Mouse (Mus musculus): ENCODE results near the gene Slc9a9. TPM values are rescaled to one million over a fixed set of nuclear protein-coding genes. Genes with fewer than 3 reads are reported as not detected.
A peak's percentile ranks its signal among the peaks of the same experiment; 100 is the strongest.

Slc9a9 gene
- polyA plus RNA-seq, 1 experiment from 2014 or later = 3.2 TPM

- Histone ChIP-seq H3K36me3 (ENCODE audit: control insufficient read depth, insufficient read depth) (no peaks in the 10 kb centered on the region), H3K4me1 (ENCODE audit: control insufficient read depth, low read depth, low read length) (no peaks in the 10 kb centered on the region), H3K4me3 (ENCODE audit: low read depth, low read length) (no peak overlapping the region), H3K27me3 (ENCODE audit: control insufficient read depth, insufficient read depth, low read depth, low read length) (no peaks in the 10 kb centered on the region), H3K9ac (ENCODE audit: low read depth, low read length) (no peak overlapping the region), H3K27ac (ENCODE audit: low read length) (no peak overlapping the region), H3K4me2 (ENCODE audit: low read depth, low read length) (no peak overlapping the region), H3K9me3 (replicated peaks; ENCODE audit: control insufficient read depth, low read length) (no peaks in the 10 kb centered on the region)
- no peak for ATAC-seq (ENCODE audit: low read depth)
- WGBS (ENCODE audit: insufficient replicate concordance) = 72% methylated on average over 13 of the region's 13 CpGs
Observed at GRCm38 (mm10) chr9:95168487-95169008, 498.8 kb downstream of the Slc9a9 start.

DNA sequence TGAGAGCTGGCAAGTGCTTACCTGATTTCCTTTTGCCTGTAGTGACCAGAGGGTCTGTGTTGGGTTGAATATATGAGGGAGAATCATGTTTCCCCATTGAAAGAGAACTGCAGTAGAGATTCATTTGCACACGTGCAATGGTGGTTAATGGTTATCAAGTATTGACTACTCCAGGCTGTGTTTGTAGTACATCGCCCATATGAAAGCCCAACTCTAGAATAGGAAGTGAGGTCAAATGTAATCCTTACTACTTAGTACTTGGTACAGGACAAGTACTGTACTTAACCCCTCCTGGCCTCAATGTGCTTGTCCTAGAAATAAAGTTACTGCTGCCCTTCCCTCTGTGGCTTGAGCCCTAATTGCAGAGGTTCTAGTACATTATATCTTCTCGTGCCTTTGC lies 508.5 kb downstream of the Slc9a9 start:
- WGBS (ENCODE audit: insufficient replicate concordance) = 59% methylated on average over 3 of the region's 3 CpGs
- Histone ChIP-seq H3K4me3 (ENCODE audit: low read depth, low read length) (no peak overlapping the region), H3K9me3 (replicated peaks; ENCODE audit: control insufficient read depth, low read length) (no peaks in the 10 kb centered on the region), H3K9ac (ENCODE audit: low read depth, low read length) (no peak overlapping the region), H3K36me3 (ENCODE audit: control insufficient read depth, insufficient read depth) (no peaks in the 10 kb centered on the region), H3K4me1 (ENCODE audit: control insufficient read depth, low read depth, low read length) (peaks cover 3% of the 10 kb centered on the region; the same call in 1 of the 2 replicates), H3K4me2 (ENCODE audit: low read depth, low read length) (no peak overlapping the region), H3K27me3 (ENCODE audit: control insufficient read depth, insufficient read depth, low read depth, low read length) (no peaks in the 10 kb centered on the region), H3K27ac (ENCODE audit: low read length) (no peak overlapping the region)
- peak; percentile 70 for ATAC-seq (ENCODE audit: low read depth)

- WGBS (ENCODE audit: insufficient replicate concordance) = 41% methylated on average over 2 of the region's 2 CpGs
Observed at GRCm38 (mm10) chr9:95180005-95180404, 510.3 kb downstream of the Slc9a9 start.

DNA sequence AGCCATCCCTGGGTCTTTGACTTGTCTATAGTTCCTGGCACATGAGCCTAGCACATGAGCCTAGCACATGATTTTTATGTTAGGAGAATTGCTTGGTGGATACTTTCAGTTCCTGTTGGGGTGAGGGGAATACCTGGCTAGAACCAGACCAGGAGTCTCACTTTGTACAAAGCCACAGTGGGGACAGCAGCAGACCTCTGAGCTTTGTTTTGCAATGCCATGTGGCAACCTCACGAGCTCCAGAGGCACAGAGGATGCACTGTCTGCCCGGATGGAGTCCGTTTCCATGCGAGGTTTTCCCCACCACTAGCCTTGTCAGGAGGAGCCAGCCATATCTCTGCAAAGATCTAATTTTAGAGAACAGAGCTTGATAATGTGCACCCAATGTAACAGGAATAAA lies 510.9 kb downstream of the Slc9a9 start:
- H3K9me3 ChIP-seq (replicated peaks; ENCODE audit: control insufficient read depth, low read length) = no peaks in the 10 kb centered on the region
- H3K27ac ChIP-seq (ENCODE audit: low read length) = no peak overlapping the region
- H3K4me1 ChIP-seq (ENCODE audit: control insufficient read depth, low read depth, low read length) = peaks cover 3% of the 10 kb centered on the region; the same call in 1 of the 2 replicates
- 53% methylated on average over 4 of the region's 4 CpGs for WGBS (ENCODE audit: insufficient replicate concordance)
- H3K4me3 ChIP-seq (ENCODE audit: low read depth, low read length) = no peak overlapping the region
- H3K9ac ChIP-seq (ENCODE audit: low read depth, low read length) = no peak overlapping the region
- no peak overlapping the region for H3K4me2 ChIP-seq (ENCODE audit: low read depth, low read length)
- no peaks in the 10 kb centered on the region for H3K27me3 ChIP-seq (ENCODE audit: control insufficient read depth, insufficient read depth, low read depth, low read length)
- no peaks in the 10 kb centered on the region for H3K36me3 ChIP-seq (ENCODE audit: control insufficient read depth, insufficient read depth)
- ATAC-seq (ENCODE audit: low read depth) = peak; percentile 62

More at GRCm38 (mm10) chr9:95180005-95180404, 510.3 kb downstream of the Slc9a9 start:
- no peak for ATAC-seq (ENCODE audit: low read depth)
- H3K9ac ChIP-seq (ENCODE audit: low read depth, low read length) = no peak overlapping the region
- no peaks in the 10 kb centered on the region for H3K9me3 ChIP-seq (replicated peaks; ENCODE audit: control insufficient read depth, low read length)
- H3K27ac ChIP-seq (ENCODE audit: low read length) = no peak overlapping the region
- no peak overlapping the region for H3K4me3 ChIP-seq (ENCODE audit: low read depth, low read length)
- H3K4me2 ChIP-seq (ENCODE audit: low read depth, low read length) = no peak overlapping the region
- peaks cover 3% of the 10 kb centered on the region; the same call in 1 of the 2 replicates for H3K4me1 ChIP-seq (ENCODE audit: control insufficient read depth, low read depth, low read length)
- H3K27me3 ChIP-seq (ENCODE audit: control insufficient read depth, insufficient read depth, low read depth, low read length) = no peaks in the 10 kb centered on the region
- H3K36me3 ChIP-seq (ENCODE audit: control insufficient read depth, insufficient read depth) = no peaks in the 10 kb centered on the region

DNA sequence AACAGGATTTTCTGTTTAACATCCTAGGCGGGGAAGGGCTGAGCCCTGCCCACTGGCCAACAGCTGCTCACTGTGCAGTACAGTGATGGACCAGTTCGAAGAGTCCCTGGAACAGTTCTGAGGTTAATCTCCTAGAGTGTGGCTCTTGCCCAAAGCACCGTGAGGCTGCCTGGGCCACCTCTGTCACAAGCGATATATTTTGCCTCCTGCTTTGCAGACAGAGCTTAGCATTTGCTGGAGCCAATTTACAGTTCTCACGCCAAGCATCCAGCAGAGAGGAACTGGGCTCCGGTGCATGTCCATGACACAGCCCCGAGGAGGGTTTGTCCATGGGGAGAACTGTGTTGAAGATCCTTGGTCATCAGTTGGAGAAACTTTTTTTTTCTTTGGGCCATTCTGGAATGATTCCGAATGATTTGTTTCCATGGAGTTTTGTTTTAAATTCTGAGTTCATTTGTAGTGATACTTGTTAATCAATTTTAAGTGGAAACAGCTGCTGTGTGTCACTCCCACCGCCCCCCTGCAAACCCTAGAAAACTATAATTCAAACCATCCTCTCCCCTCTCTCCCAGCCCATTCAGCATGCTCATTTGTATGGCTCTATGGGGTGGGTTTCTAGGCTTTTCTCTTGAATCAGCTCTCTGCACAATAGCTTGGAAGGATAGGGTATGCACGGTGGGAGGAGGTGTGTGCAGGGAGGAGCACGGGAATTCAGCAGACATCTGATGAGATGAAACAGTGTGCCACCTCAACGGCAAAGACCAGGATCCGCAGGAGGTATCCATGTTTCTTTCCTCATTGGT lies 511.7 kb downstream of the Slc9a9 start:
- Histone ChIP-seq H3K27ac (ENCODE audit: low read length) (no peak overlapping the region), H3K4me1 (ENCODE audit: control insufficient read depth, low read depth, low read length) (peaks cover 3% of the 10 kb centered on the region; the same call in 1 of the 2 replicates), H3K9ac (ENCODE audit: low read depth, low read length) (no peak overlapping the region), H3K36me3 (ENCODE audit: control insufficient read depth, insufficient read depth) (no peaks in the 10 kb centered on the region), H3K27me3 (ENCODE audit: control insufficient read depth, insufficient read depth, low read depth, low read length) (no peaks in the 10 kb centered on the region), H3K4me3 (ENCODE audit: low read depth, low read length) (no peak overlapping the region), H3K9me3 (replicated peaks; ENCODE audit: control insufficient read depth, low read length) (no peaks in the 10 kb centered on the region), H3K4me2 (ENCODE audit: low read depth, low read length) (no peak overlapping the region)
- WGBS (ENCODE audit: insufficient replicate concordance) = 63% methylated on average over 13 of the region's 13 CpGs
- no peak for ATAC-seq (ENCODE audit: low read depth)

- Histone ChIP-seq H3K9me3 (replicated peaks; ENCODE audit: control insufficient read depth, low read length) (no peaks in the 10 kb centered on the region), H3K27me3 (ENCODE audit: control insufficient read depth, insufficient read depth, low read depth, low read length) (no peaks in the 10 kb centered on the region), H3K36me3 (ENCODE audit: control insufficient read depth, insufficient read depth) (no peaks in the 10 kb centered on the region), H3K4me3 (ENCODE audit: low read depth, low read length) (no peak overlapping the region), H3K9ac (ENCODE audit: low read depth, low read length) (no peak overlapping the region), H3K27ac (ENCODE audit: low read length) (no peak overlapping the region), H3K4me2 (ENCODE audit: low read depth, low read length) (no peak overlapping the region), H3K4me1 (ENCODE audit: control insufficient read depth, low read depth, low read length) (peaks cover 3% of the 10 kb centered on the region)
- no peak for ATAC-seq (ENCODE audit: low read depth)
- 70% methylated on average over 7 of the region's 7 CpGs for WGBS (ENCODE audit: insufficient replicate concordance)
Observed at GRCm38 (mm10) chr9:95182272-95182671, 512.6 kb downstream of the Slc9a9 start.

DNA sequence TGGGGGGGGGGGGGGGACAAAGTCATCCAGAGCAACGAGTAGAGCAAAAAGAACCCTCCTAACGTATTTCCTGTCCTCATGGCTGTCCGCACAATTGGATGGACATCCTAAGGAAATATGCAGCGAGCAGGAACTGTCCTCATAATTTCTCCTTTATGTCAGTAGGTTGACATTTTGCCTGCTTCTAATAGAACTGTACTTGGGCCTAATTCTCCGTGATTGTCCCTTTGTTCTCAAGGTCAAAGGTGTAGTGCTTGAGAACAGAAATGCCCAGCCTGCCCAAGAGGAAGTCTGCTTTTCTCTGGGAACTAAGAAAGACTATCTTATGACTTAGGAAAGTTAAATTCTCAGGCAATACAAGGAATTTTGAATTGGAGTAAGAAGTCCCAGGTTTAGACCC lies 514.7 kb downstream of the Slc9a9 start:
- H3K27me3 ChIP-seq (ENCODE audit: control insufficient read depth, insufficient read depth, low read depth, low read length) = no peaks in the 10 kb centered on the region
- no peaks in the 10 kb centered on the region for H3K36me3 ChIP-seq (ENCODE audit: control insufficient read depth, insufficient read depth)
- ATAC-seq (ENCODE audit: low read depth) = no peak
- WGBS (ENCODE audit: insufficient replicate concordance) = 53% methylated on average over 5 of the region's 5 CpGs
- H3K4me3 ChIP-seq (ENCODE audit: low read depth, low read length) = no peak overlapping the region
- H3K9me3 ChIP-seq (replicated peaks; ENCODE audit: control insufficient read depth, low read length) = no peaks in the 10 kb centered on the region
- no peak overlapping the region for H3K27ac ChIP-seq (ENCODE audit: low read length)
- H3K9ac ChIP-seq (ENCODE audit: low read depth, low read length) = no peak overlapping the region
- H3K4me2 ChIP-seq (ENCODE audit: low read depth, low read length) = no peak overlapping the region
- H3K4me1 ChIP-seq (ENCODE audit: control insufficient read depth, low read depth, low read length) = peaks cover 5% of the 10 kb centered on the region

GRCm38 (mm10) chr9:95185840-95186239 lies 516.1 kb downstream of the Slc9a9 start:
- H3K27me3 ChIP-seq (ENCODE audit: control insufficient read depth, insufficient read depth, low read depth, low read length) = no peaks in the 10 kb centered on the region
- H3K4me2 ChIP-seq (ENCODE audit: low read depth, low read length) = no peak overlapping the region
- no peak overlapping the region for H3K4me3 ChIP-seq (ENCODE audit: low read depth, low read length)
- 54% methylated on average over 3 of the region's 3 CpGs for WGBS (ENCODE audit: insufficient replicate concordance)
- H3K4me1 ChIP-seq (ENCODE audit: control insufficient read depth, low read depth, low read length) = peaks cover 6% of the 10 kb centered on the region
- no peaks in the 10 kb centered on the region for H3K9me3 ChIP-seq (replicated peaks; ENCODE audit: control insufficient read depth, low read length)
- no peak overlapping the region for H3K9ac ChIP-seq (ENCODE audit: low read depth, low read length)
- no peak for ATAC-seq (ENCODE audit: low read depth)
- H3K36me3 ChIP-seq (ENCODE audit: control insufficient read depth, insufficient read depth) = no peaks in the 10 kb centered on the region
- 0 out of 2 replicates have a peak overlapping the region, but pooled peaks have one; percentile 4 for H3K27ac ChIP-seq (ENCODE audit: low read length)

Measured in liver, embryonic 16.5 days (tissue).